Mouse (Mus musculus) C2C12 (cell line): Measurements from ENCODE around the gene Gm33543.

Source experiments
- CTCF ChIP-seq: IDR thresholded peaks from one replicate; pipeline ENCODE4 v1.5.1; 2011; ENCODE audit not compliant: control insufficient read depth, insufficient read depth, insufficient read length
- MAX ChIP-seq: IDR thresholded peaks from one replicate; pipeline ENCODE4 v1.6.1; 2011; ENCODE audit warnings: mild to moderate bottlenecking, control low read depth
- USF1 ChIP-seq: IDR thresholded peaks from one replicate; pipeline ENCODE4 v1.6.1; 2011; ENCODE audit warnings: low read depth, mild to moderate bottlenecking, control low read depth, moderate library complexity

DNA sequence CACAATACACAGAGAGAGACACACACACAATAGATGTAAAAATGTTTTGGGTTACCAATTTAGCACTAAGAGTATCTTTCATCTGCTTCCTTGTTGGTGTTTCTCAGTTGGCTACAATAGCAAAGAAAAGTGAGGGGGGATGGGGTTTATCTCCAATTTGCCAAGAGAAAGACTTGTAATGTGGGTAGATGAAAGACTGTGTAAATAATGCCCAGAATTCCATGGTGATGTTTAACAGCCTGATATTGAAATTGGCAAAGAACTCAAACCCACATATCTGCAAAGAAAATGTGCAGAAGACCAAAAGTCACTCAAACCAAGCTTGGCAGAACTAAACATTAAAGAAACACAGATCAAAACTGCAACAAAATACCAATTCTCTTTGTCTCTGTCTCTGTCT lies 3.6 kb upstream of the Gm33543 start:
- TF ChIP-seq MAX (no peak), CTCF (no peak), USF1 (no peak)
